Mouse (Mus musculus) heart, postnatal 0 days (tissue): ENCODE measurements around the gene Csf3r. TPM values are rescaled to one million over a fixed set of nuclear protein-coding genes. Genes with fewer than 3 reads are reported as not detected.
A peak's percentile ranks its signal among the peaks of the same experiment; 100 is the strongest.

ENCODE experiments used
- ATAC-seq: fragments of 200-750 bp; cut with Nextera tagmentation; 2 replicates; pipeline ENCODE4 v1.8.0; 2017; ENCODE audit warnings: low read depth, moderate number of reproducible peaks, moderate library complexity; ENCODE audit not compliant: insufficient read depth
- DNase-seq: peaks from one replicate; pipeline ENCODE4 v3.0.0-alpha.2; 2016; ENCODE audit warnings: low spot score
- H3K27ac ChIP-seq: fragments of 300-500 bp; sonication (generic); 2 replicates; pipeline ENCODE4 v1.5.1; 2014; ENCODE audit warnings: low read depth, mild to moderate bottlenecking
- H3K27me3 ChIP-seq: fragments of 300-500 bp; sonication (generic); 2 replicates; pipeline ENCODE4 v1.6.1; 2014; ENCODE audit warnings: low read length, mixed read lengths; ENCODE audit not compliant: control insufficient read depth, insufficient read depth
- H3K36me3 ChIP-seq: fragments of 300-500 bp; sonication (generic); replicated peaks from 2 replicates; pipeline ENCODE4 v1.6.1; 2014; ENCODE audit warnings: low read length, mixed read lengths; ENCODE audit not compliant: control insufficient read depth, insufficient read depth
- H3K4me1 ChIP-seq: fragments of 300-500 bp; sonication (generic); 2 replicates; pipeline ENCODE4 v1.6.1; 2014; ENCODE audit warnings: antibody characterized with exemption; ENCODE audit not compliant: control insufficient read depth, insufficient read depth
- H3K4me2 ChIP-seq: fragments of 300-500 bp; sonication (generic); 2 replicates; pipeline ENCODE4 v1.6.1; 2014; ENCODE audit warnings: low read depth, mild to moderate bottlenecking, low read length, moderate library complexity
- H3K4me3 ChIP-seq: fragments of 300-500 bp; sonication (generic); 2 replicates; pipeline ENCODE4 v1.5.1; 2014; ENCODE audit warnings: low read depth, low read length
- H3K9ac ChIP-seq: fragments of 300-500 bp; sonication (generic); replicated peaks from 2 replicates; pipeline ENCODE4 v1.6.1; 2014; ENCODE audit warnings: low read depth, low read length, mixed read lengths
- H3K9me3 ChIP-seq: fragments of 300-500 bp; sonication (generic); replicated peaks from 2 replicates; pipeline ENCODE4 v1.6.1; 2016; ENCODE audit warnings: low read length; ENCODE audit not compliant: control insufficient read depth
- CTCF ChIP-seq: IDR thresholded peaks from 2 replicates; pipeline ENCODE4 v1.5.1; 2016; ENCODE audit warnings: antibody characterized with exemption, control low read depth, low read depth
- EP300 ChIP-seq: IDR thresholded peaks from 2 replicates; pipeline ENCODE4 v1.6.1; 2016; ENCODE audit warnings: antibody characterized with exemption, low read depth
- whole genome bisulfite sequencing: fragments of 180-500 bp; shearing (Covaris S2); extraction: QIAGEN DNeasy Blood & Tissue Kit; methylation state at CpG from one replicate; pipeline ENCODE4 v1.1.7; 2014; 5-methylcytosine and 5-hydroxymethylcytosine counted together
- polyA plus RNA-seq: library from polyadenylated mRNA; unstranded; fragments of >200 nt; fragmentation: Nextera tagmentation; extraction: Ambion mirVana; gene quantifications from 2 replicates; pipeline ENCODE4 v1.2.1, GENCODE M21; 2015
- total RNA-seq: library from RNA; depleted of rRNA; stranded (reverse); fragments of >200 nt; gene quantifications from 2 replicates; pipeline ENCODE4 v1.2.3, GENCODE M21; 2014; ENCODE audit warnings: low replicate concordance; rRNA removed

The Csf3r gene
- total and polyA plus RNA-seq, 2 experiments from 2014 or later: 0.48 to 2.6 TPM

DNA sequence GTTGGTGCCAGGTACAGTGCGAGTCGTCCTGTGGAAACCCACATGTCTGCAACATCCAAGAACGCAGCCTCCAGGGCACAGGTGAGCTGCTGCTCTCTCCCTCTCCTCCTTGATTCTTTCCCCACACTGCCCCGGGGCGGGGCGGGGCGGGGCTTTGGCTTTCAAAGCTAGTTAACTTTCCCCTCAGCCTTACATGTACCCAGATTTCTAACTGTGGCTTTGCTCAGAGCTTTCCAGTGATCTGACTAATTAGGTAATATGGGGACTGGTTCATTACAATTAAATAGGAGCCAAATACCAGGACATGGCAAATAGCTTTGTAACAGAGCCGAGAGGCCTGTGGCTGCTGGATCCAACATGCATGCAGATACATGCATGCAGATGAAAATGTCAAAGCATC lies 60.0 kb downstream of the Csf3r start:
- ATAC-seq (no peak), DNase-seq (no peak)
- TF ChIP-seq CTCF (no peak), EP300 (no peak)
- Histone ChIP-seq H3K4me1 (no peaks in the 10 kb centered on the region), H3K27me3 (no peaks in the 10 kb centered on the region), H3K4me3 (no peak overlapping the region), H3K9me3 (no peaks in the 10 kb centered on the region), H3K27ac (no peak overlapping the region), H3K36me3 (no peaks in the 10 kb centered on the region), H3K4me2 (no peak overlapping the region), H3K9ac (no peak overlapping the region)
- WGBS: 65% methylated on average over 8 of the region's 8 CpGs

DNA sequence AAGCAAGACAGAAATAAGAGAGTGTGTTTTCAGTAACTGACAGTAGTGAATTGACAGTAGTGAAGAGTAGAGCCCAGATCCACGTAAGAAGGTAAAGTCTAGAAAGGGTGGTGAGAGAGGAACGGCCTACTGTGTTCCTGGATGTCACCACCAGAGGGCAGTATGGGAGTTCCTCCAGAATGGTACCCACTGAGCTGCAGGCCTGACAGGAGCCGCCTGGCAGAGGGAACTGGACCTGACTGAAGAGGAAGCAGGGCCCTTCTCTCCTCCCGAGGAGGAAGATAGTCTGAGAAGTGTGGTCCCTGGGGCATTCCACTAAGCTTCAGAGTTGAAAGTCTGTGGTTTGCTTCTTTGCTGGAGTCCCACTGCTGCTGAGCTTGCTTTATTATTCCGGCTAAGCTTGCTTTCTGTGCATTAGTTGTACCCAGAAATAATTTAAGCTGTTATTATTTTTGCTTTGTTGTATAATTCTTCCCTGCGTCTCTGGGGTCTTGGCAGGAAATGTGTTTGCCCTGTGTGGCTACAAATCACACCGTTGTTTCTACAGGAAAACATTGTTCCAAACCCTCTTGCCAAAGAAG lies 61.7 kb downstream of the Csf3r start:
- TF ChIP-seq CTCF: peak; percentile 95
- TF ChIP-seq EP300: no peak
- no peak overlapping the region for H3K4me2 ChIP-seq
- DNase-seq: peak; percentile 78
- no peak overlapping the region for H3K27ac ChIP-seq
- H3K27me3 ChIP-seq: no peaks in the 10 kb centered on the region
- H3K4me1 ChIP-seq: no peaks in the 10 kb centered on the region
- 21% methylated on average over 7 of the region's 7 CpGs for WGBS
- ATAC-seq: peak; percentile 87
- no peaks in the 10 kb centered on the region for H3K36me3 ChIP-seq
- H3K9me3 ChIP-seq: no peaks in the 10 kb centered on the region
- H3K9ac ChIP-seq: no peak overlapping the region
- H3K4me3 ChIP-seq: no peak overlapping the region

DNA sequence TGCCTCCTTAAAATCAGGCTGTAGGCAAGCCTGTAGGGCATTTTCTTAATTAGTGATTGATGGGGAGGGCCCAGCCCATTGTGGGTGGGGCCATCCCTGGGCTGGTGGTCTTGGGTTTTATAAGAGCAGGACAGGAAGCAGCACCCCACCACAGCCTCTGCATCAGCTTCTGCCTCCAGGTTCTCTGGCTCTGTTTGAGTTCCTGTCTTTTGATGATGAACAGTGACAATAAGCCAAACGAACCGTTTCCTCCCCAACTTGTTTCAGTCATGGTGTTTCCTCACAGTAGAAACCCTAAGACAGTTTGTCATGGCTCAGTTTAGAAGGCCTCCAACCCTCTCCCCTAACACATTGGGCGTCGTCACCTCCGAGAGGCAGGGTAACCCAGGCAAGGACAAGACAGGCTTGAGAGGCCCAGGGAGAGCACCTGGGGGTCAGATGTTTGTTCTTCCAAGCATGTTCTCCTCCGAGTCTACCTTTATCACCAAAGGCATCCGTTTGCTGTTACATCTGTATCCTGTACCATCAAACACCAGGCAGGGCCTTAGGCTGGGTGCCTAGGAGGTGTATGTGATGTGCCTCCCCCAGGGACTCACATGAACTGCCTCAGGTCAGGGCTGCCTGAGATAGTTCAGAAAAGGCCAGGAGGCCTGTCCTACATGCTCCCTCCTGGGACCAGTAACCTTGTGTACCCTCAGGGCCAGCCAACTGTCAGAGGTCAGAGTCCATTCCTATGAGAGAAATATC lies 65.9 kb downstream of the Csf3r start:
- ATAC-seq: no peak
- 69% methylated on average over 7 of the region's 7 CpGs for WGBS
- no peak overlapping the region for H3K4me2 ChIP-seq
- H3K9ac ChIP-seq: no peak overlapping the region
- no peak for DNase-seq
- no peak for TF ChIP-seq CTCF
- no peak for TF ChIP-seq EP300
- H3K4me3 ChIP-seq: no peak overlapping the region
- H3K27me3 ChIP-seq: no peaks in the 10 kb centered on the region
- H3K9me3 ChIP-seq: no peaks in the 10 kb centered on the region
- no peaks in the 10 kb centered on the region for H3K4me1 ChIP-seq
- peak overlapping the region; percentile 32; the same call in 1 of the 2 replicates for H3K27ac ChIP-seq
- H3K36me3 ChIP-seq: no peaks in the 10 kb centered on the region

DNA sequence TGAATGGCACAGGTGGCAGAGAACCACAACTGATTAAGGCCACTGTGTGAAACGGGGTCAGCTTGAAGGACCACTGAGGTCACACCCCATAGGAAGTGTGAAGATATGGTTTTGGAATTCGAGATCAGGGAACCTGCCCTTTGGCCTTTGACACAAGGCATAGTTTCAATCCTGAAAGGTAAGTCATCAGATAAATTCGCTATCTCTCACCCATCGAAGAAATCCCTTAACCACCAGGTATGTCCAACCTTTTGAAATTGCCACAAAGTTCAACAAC lies 66.4 kb downstream of the Csf3r start:
- 65% methylated on average over 4 of the region's 4 CpGs for WGBS
- Histone ChIP-seq H3K4me1 (no peaks in the 10 kb centered on the region), H3K27ac (no peak overlapping the region; the same call in 1 of the 2 replicates), H3K36me3 (no peaks in the 10 kb centered on the region), H3K4me3 (no peak overlapping the region), H3K9ac (no peak overlapping the region), H3K27me3 (no peaks in the 10 kb centered on the region), H3K4me2 (no peak overlapping the region), H3K9me3 (no peaks in the 10 kb centered on the region)
- DNase-seq (no peak), ATAC-seq (no peak)
- no peak for TF ChIP-seq CTCF
- TF ChIP-seq EP300: no peak

DNA sequence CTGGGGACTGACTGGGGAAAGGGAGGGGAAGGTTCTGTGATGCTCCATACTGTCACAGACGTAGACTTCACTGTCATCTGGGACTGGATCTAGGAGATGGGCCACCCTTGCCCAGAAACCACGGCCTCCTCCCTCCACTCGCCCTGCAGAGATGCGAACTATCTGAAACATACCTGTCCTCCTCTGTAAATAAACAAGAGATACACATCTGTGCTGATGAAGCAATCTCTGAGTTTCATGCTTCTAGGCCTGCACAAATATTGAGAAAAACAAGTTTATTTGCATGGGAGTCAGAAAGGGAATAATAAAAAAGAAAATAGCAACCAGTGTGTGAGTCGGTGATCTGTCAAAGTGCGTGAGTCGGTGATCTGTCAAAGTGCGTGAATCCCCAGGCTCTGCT lies 67.5 kb downstream of the Csf3r start:
- DNase-seq (no peak), ATAC-seq (no peak)
- Histone ChIP-seq H3K27me3 (no peaks in the 10 kb centered on the region), H3K4me2 (no peak overlapping the region), H3K9me3 (no peaks in the 10 kb centered on the region), H3K36me3 (no peaks in the 10 kb centered on the region), H3K4me1 (peaks cover under 1% of the 10 kb centered on the region; the same call in 1 of the 2 replicates), H3K27ac (no peak overlapping the region), H3K4me3 (no peak overlapping the region), H3K9ac (no peak overlapping the region)
- TF ChIP-seq CTCF (no peak), EP300 (no peak)
- WGBS: 75% methylated on average over 8 of the region's 8 CpGs

Other genes with a start within 250 kb of the Csf3r start
- 52.4 and 84.0 TPM in 2 replicates for gene Mrps15, start 22.4 kb downstream of the Csf3r start, total RNA-seq
- 139 and 142 TPM in 2 replicates for gene Mrps15, start 22.4 kb downstream of the Csf3r start, polyA plus RNA-seq
- gene Oscp1, start 34.0 kb downstream of the Csf3r start, total RNA-seq: 1.4 and 5.9 TPM in 2 replicates
- gene Oscp1, start 34.0 kb downstream of the Csf3r start, polyA plus RNA-seq: 3.8 and 4.2 TPM in 2 replicates
- gene Lsm10, start 72.1 kb downstream of the Csf3r start, total RNA-seq: 30.9 and 186 TPM in 2 replicates
- gene Lsm10, start 72.1 kb downstream of the Csf3r start, polyA plus RNA-seq: 41.7 and 43.1 TPM in 2 replicates
- 19.9 and 22.8 TPM in 2 replicates for gene Stk40, start 79.4 kb downstream of the Csf3r start, total RNA-seq
- 14.2 and 17.3 TPM in 2 replicates for gene Stk40, start 79.4 kb downstream of the Csf3r start, polyA plus RNA-seq
- gene Eva1b, start 123.2 kb downstream of the Csf3r start, total RNA-seq: 53.1 and 69.1 TPM in 2 replicates
- 26.8 and 28.5 TPM in 2 replicates for gene Eva1b, start 123.2 kb downstream of the Csf3r start, polyA plus RNA-seq
- gene Sh3d21, start 138.9 kb downstream of the Csf3r start, total RNA-seq: 2.6 TPM in 1 of 2 replicates, not detected in the other
- gene Sh3d21, start 138.9 kb downstream of the Csf3r start, polyA plus RNA-seq: 2.2 and 2.6 TPM in 2 replicates
- gene Thrap3, start 178.2 kb downstream of the Csf3r start, total RNA-seq: 84.1 and 121 TPM in 2 replicates
- gene Thrap3, start 178.2 kb downstream of the Csf3r start, polyA plus RNA-seq: 86.1 and 96.7 TPM in 2 replicates
- 75.0 and 90.1 TPM in 2 replicates for gene Map7d1, start 231.8 kb downstream of the Csf3r start, total RNA-seq
- gene Map7d1, start 231.8 kb downstream of the Csf3r start, polyA plus RNA-seq: 35.2 and 37.5 TPM in 2 replicates
- gene Trappc3, start 237.8 kb downstream of the Csf3r start, total RNA-seq: 46.4 and 63.1 TPM in 2 replicates
- 80.3 and 86.7 TPM in 2 replicates for gene Trappc3, start 237.8 kb downstream of the Csf3r start, polyA plus RNA-seq